Mouse (Mus musculus) MEL (cell line): ENCODE results near the gene Ccdc146. TPM values are rescaled to one million over a fixed set of nuclear protein-coding genes. Genes with fewer than 3 reads are reported as not detected.
A peak's percentile ranks its signal among the peaks of the same experiment; 100 is the strongest.
"Not testable (repeated sequence)": the region's sequence is repeated elsewhere in the genome, so short reads cannot be mapped to it uniquely, and the experiment has no call there.

ENCODE experiments used
- DNase-seq: peaks from one replicate; pipeline ENCODE4 v3.0.0; 2011; ENCODE audit warnings: low read depth, low spot score
- H3K27ac ChIP-seq: 2 replicates; pipeline ENCODE4 v1.5.1; 2012; ENCODE audit warnings: low read depth, mild to moderate bottlenecking, control low read depth, low read length, moderate library complexity; ENCODE audit not compliant: control insufficient read depth
- H3K27me3 ChIP-seq, 2 experiments: fragments of 150-350 bp in 1 of 2; sonication (generic) in 1 of 2; 2 replicates each; pipeline ENCODE4 v1.6.1; 2012; ENCODE audit warnings: low read length in 2 of 2, mild to moderate bottlenecking in 2 of 2, improper control_type of control experiment in 1 of 2, moderate library complexity in 1 of 2; ENCODE audit not compliant: insufficient read depth in 2 of 2, control insufficient read depth in 1 of 2
- H3K36me3 ChIP-seq, 2 experiments: 2 replicates each; pipeline ENCODE4 v1.6.1; 2012 to 2014; ENCODE audit warnings: low read length in 2 of 2, improper control_type of control experiment in 1 of 2, inconsistent platforms in 1 of 2, mild to moderate bottlenecking in 1 of 2; ENCODE audit not compliant: insufficient read depth in 2 of 2, control insufficient read depth in 1 of 2
- H3K4me1 ChIP-seq, 2 experiments: fragments of 150-350 bp in 1 of 2; sonication (generic) in 1 of 2; 2 replicates each; pipeline ENCODE4 v1.6.1; 2012; ENCODE audit warnings: low read length in 2 of 2, improper control_type of control experiment in 1 of 2, mild to moderate bottlenecking in 1 of 2; ENCODE audit not compliant: insufficient read depth in 2 of 2, control insufficient read depth in 1 of 2
- H3K4me3 ChIP-seq, 2 experiments: fragments of 150-350 bp in 1 of 2; sonication (generic) in 1 of 2; 2 replicates each; pipeline ENCODE4 v1.5.1; 2012; ENCODE audit warnings: low read depth in 2 of 2, low read length in 2 of 2, mild to moderate bottlenecking in 2 of 2, moderate library complexity in 2 of 2, control low read depth in 1 of 2, improper control_type of control experiment in 1 of 2; ENCODE audit not compliant: control insufficient read depth in 1 of 2, insufficient read depth in 1 of 2
- H3K79me2 ChIP-seq: 2 replicates; pipeline ENCODE4 v1.6.1; 2012; ENCODE audit warnings: mild to moderate bottlenecking, low read length, moderate library complexity; ENCODE audit not compliant: control insufficient read depth, poor library complexity, insufficient read depth
- H3K9ac ChIP-seq: 2 replicates; pipeline ENCODE4 v1.6.1; 2012; ENCODE audit warnings: low read depth, mild to moderate bottlenecking, control low read depth, low read length, moderate library complexity; ENCODE audit not compliant: control insufficient read depth, poor library complexity, severe bottlenecking
- H3K9me3 ChIP-seq: fragments of 150-350 bp; sonication (generic); replicated peaks from 2 replicates; pipeline ENCODE4 v1.6.1; 2012; ENCODE audit warnings: mild to moderate bottlenecking, low read length, improper control_type of control experiment, moderate library complexity; ENCODE audit not compliant: insufficient read depth
- BHLHE40 ChIP-seq: IDR thresholded peaks from 2 replicates; pipeline ENCODE4 v1.6.1; 2012; ENCODE audit warnings: low read depth, mild to moderate bottlenecking, inconsistent platforms, low read length, improper control_type of control experiment, borderline replicate concordance
- CHD1 ChIP-seq: IDR thresholded peaks from 2 replicates; pipeline ENCODE4 v1.6.1; 2012; ENCODE audit warnings: low read depth, mild to moderate bottlenecking, inconsistent platforms, low read length, improper control_type of control experiment
- CTCF ChIP-seq, 3 experiments: IDR thresholded peaks in 2 of 3; conservative IDR thresholded peaks in 1 of 3; 2 replicates each; pipeline ENCODE4 v1.5.1; 2011 to 2012; ENCODE audit warnings: low read length in 3 of 3, low read depth in 2 of 3, mild to moderate bottlenecking in 2 of 3, improper control_type of control experiment in 1 of 3, inconsistent platforms in 1 of 3, mixed read lengths in 1 of 3, moderate library complexity in 1 of 3; ENCODE audit not compliant: control insufficient read depth in 1 of 3, insufficient read depth in 1 of 3, poor library complexity in 1 of 3, severe bottlenecking in 1 of 3
- ELF1 ChIP-seq: IDR thresholded peaks from 2 replicates; pipeline ENCODE4 v1.6.1; 2014; ENCODE audit warnings: low read depth, mild to moderate bottlenecking, inconsistent platforms, low read length, improper control_type of control experiment, moderate library complexity
- EP300 ChIP-seq, 2 experiments: IDR thresholded peaks; 2 replicates each; pipeline ENCODE4 v1.6.1; 2011; ENCODE audit warnings: improper control_type of control experiment in 2 of 2, low read length in 2 of 2, low read depth in 1 of 2, mild to moderate bottlenecking in 1 of 2
- ETS1 ChIP-seq: IDR thresholded peaks from 2 replicates; pipeline ENCODE4 v1.6.1; 2012; ENCODE audit warnings: low read depth, mild to moderate bottlenecking, inconsistent platforms, low read length, improper control_type of control experiment, moderate library complexity
- GATA1 ChIP-seq: IDR thresholded peaks from 2 replicates; pipeline ENCODE4 v1.6.1; 2011; ENCODE audit warnings: low read depth, low read length, improper control_type of control experiment
- JUND ChIP-seq: IDR thresholded peaks from 2 replicates; pipeline ENCODE4 v1.6.1; 2011; ENCODE audit warnings: low read depth, mild to moderate bottlenecking, improper control_type of control experiment, low read length
- KAT2A ChIP-seq: conservative IDR thresholded peaks from 2 replicates; pipeline ENCODE4 v1.6.1; 2012; ENCODE audit warnings: low read depth, low read length, improper control_type of control experiment, inconsistent platforms
- MAZ ChIP-seq: IDR thresholded peaks from 2 replicates; pipeline ENCODE4 v1.6.1; 2012; ENCODE audit warnings: low read depth, mild to moderate bottlenecking, inconsistent platforms, low read length, improper control_type of control experiment
- MXI1 ChIP-seq: IDR thresholded peaks from 2 replicates; pipeline ENCODE4 v1.6.1; 2011; ENCODE audit warnings: mild to moderate bottlenecking, low read depth, low read length, improper control_type of control experiment
- MYC ChIP-seq: IDR thresholded peaks from 2 replicates; pipeline ENCODE4 v1.6.1; 2011; ENCODE audit warnings: low read depth, mild to moderate bottlenecking, low read length, improper control_type of control experiment, moderate library complexity
- NELFE ChIP-seq: IDR thresholded peaks from 2 replicates; pipeline ENCODE4 v1.6.1; 2011; ENCODE audit warnings: low read depth, low read length, improper control_type of control experiment
- POLR2A ChIP-seq, 2 experiments: IDR thresholded peaks; 2 replicates each; pipeline ENCODE4 v1.6.1; 2011 to 2012; ENCODE audit warnings: low read length in 2 of 2, mild to moderate bottlenecking in 2 of 2, control low read depth in 1 of 2, improper control_type of control experiment in 1 of 2, low read depth in 1 of 2, moderate library complexity in 1 of 2; ENCODE audit not compliant: control insufficient read depth in 1 of 2, insufficient read depth in 1 of 2, poor library complexity in 1 of 2
- POLR2AphosphoS5 ChIP-seq: IDR thresholded peaks from 2 replicates; pipeline ENCODE4 v1.6.1; 2012; ENCODE audit warnings: low read depth, borderline replicate concordance, mild to moderate bottlenecking, inconsistent platforms, low read length, moderate library complexity, mixed read lengths
- RCOR1 ChIP-seq: IDR thresholded peaks from 2 replicates; pipeline ENCODE4 v1.6.1; 2012; ENCODE audit warnings: low read depth, mild to moderate bottlenecking, inconsistent platforms, low read length, improper control_type of control experiment
- SMC3 ChIP-seq: IDR thresholded peaks from 2 replicates; pipeline ENCODE4 v1.6.1; 2011; ENCODE audit warnings: low read depth, low read length, improper control_type of control experiment
- TBP ChIP-seq: IDR thresholded peaks from 2 replicates; pipeline ENCODE4 v1.8.0; 2011; ENCODE audit warnings: low read depth, low read length, improper control_type of control experiment
- TCF12 ChIP-seq: IDR thresholded peaks from 2 replicates; pipeline ENCODE4 v1.6.1; 2014; ENCODE audit warnings: low read depth, mild to moderate bottlenecking, inconsistent platforms, low read length, improper control_type of control experiment, moderate library complexity
- UBTF ChIP-seq: IDR thresholded peaks from 2 replicates; pipeline ENCODE4 v1.6.1; 2012; ENCODE audit warnings: low read depth, mild to moderate bottlenecking, inconsistent platforms, low read length, improper control_type of control experiment, moderate library complexity, borderline replicate concordance; ENCODE audit not compliant: insufficient read depth
- USF1 ChIP-seq: IDR thresholded peaks from 2 replicates; pipeline ENCODE4 v1.6.1; 2014; ENCODE audit warnings: low read depth, mild to moderate bottlenecking, inconsistent platforms, low read length, improper control_type of control experiment, moderate library complexity
- USF2 ChIP-seq, 2 experiments: IDR thresholded peaks; 2 replicates each; pipeline ENCODE4 v1.6.1; 2011 to 2012; ENCODE audit warnings: improper control_type of control experiment in 2 of 2, low read length in 2 of 2, borderline replicate concordance in 1 of 2, inconsistent platforms in 1 of 2, low read depth in 1 of 2, mild to moderate bottlenecking in 1 of 2; ENCODE audit not compliant: insufficient read depth in 1 of 2
- ZC3H11A ChIP-seq: IDR thresholded peaks from 2 replicates; pipeline ENCODE4 v1.6.1; 2012; ENCODE audit warnings: low read depth, mild to moderate bottlenecking, inconsistent platforms, low read length, improper control_type of control experiment
- ZKSCAN1 ChIP-seq: IDR thresholded peaks from 2 replicates; pipeline ENCODE4 v1.6.1; 2012; ENCODE audit warnings: low read depth, mild to moderate bottlenecking, inconsistent platforms, low read length, improper control_type of control experiment, moderate library complexity
- ZMIZ1 ChIP-seq: IDR thresholded peaks from 2 replicates; pipeline ENCODE4 v1.6.1; 2012; ENCODE audit warnings: low read depth, mild to moderate bottlenecking, inconsistent platforms, low read length, improper control_type of control experiment, moderate library complexity
- polyA plus RNA-seq, 2 experiments: library from polyadenylated mRNA; stranded (reverse) in 1 of 2; unstranded in 1 of 2; fragments of >175 nt in 1 of 2; fragments of >200 nt in 1 of 2; gene quantifications; 2 replicates each; pipeline versions ENCODE4 v1.2.1 to v1.2.4; 2012; ENCODE audit warnings: low replicate concordance in 2 of 2, low read depth in 1 of 2; ENCODE audit not compliant: insufficient read length in 2 of 2, insufficient read depth in 1 of 2, missing spikeins in 1 of 2
- total RNA-seq: library from RNA; depleted of rRNA; stranded (reverse); fragments of 300-350 nt; gene quantifications from 2 replicates; pipeline ENCODE4 v1.2.3, GENCODE M21; 2012

The Ccdc146 gene
- total and polyA plus RNA-seq, 3 experiments = 0.35 to 0.45 TPM; not detected in 1

GRCm38 (mm10) chr5:21348366-21348765, 76.1 kb downstream of the Ccdc146 start:
- no peaks in the 10 kb centered on the region for H3K9me3 ChIP-seq
- no peaks in the 10 kb centered on the region for H3K79me2 ChIP-seq
- no peaks in the 10 kb centered on the region for H3K4me1 ChIP-seq
- no peaks in the 10 kb centered on the region for H3K36me3 ChIP-seq
- H3K27me3 ChIP-seq = no peaks in the 10 kb centered on the region
- no peak overlapping the region for H3K4me3 ChIP-seq
- no peak for DNase-seq
- TF ChIP-seq POLR2A (IDR thresholded peaks at IDR 0.05; ENCODE audit: control insufficient read depth in 1 of 2, insufficient read depth in 1 of 2, low read depth in 1 of 2, low read length in 2 of 2, poor library complexity in 1 of 2) = no peak
- no peak for TF ChIP-seq TCF12
- no peak for TF ChIP-seq MAZ
- no peak for TF ChIP-seq ZC3H11A
- no peak for TF ChIP-seq JUND
- no peak for TF ChIP-seq MXI1
- TF ChIP-seq, all 39 proteins: peak for 0
- Histone ChIP-seq H3K27ac (no peak overlapping the region), H3K9ac (no peak overlapping the region)

GRCm38 (mm10) chr5:21342265-21342664, 82.2 kb downstream of the Ccdc146 start:
- not testable (repeated sequence) for H3K27me3 ChIP-seq, H3K79me2 ChIP-seq, DNase-seq, H3K36me3 ChIP-seq, H3K27ac ChIP-seq, H3K4me1 ChIP-seq, H3K9me3 ChIP-seq, H3K4me3 ChIP-seq, H3K9ac ChIP-seq

- no peaks in the 10 kb centered on the region for H3K79me2 ChIP-seq
- H3K36me3 ChIP-seq = peaks cover 0 to 7% of the 10 kb centered on the region in 2 experiments; a peak in 2 of 4 replicates
- H3K27ac ChIP-seq = peak overlapping the region; percentile 8; the same call in 1 of the 2 replicates
- H3K9ac ChIP-seq = no peak overlapping the region
- H3K4me3 ChIP-seq = no peak overlapping the region
- H3K9me3 ChIP-seq = no peaks in the 10 kb centered on the region
- H3K27me3 ChIP-seq = no peaks in the 10 kb centered on the region
- peak; percentile 73 for DNase-seq
- H3K4me1 ChIP-seq = peaks cover 11 to 18% of the 10 kb centered on the region in 2 experiments
- peak; percentile 66 to 75; a peak in 3 of 4 replicates for TF ChIP-seq EP300 (IDR thresholded peaks at IDR 0.05; ENCODE audit: low read depth in 1 of 2, low read length in 2 of 2)
- TF ChIP-seq MXI1 = no peak
- no peak for TF ChIP-seq CTCF (IDR thresholded peaks at IDR 0.05 in 2 of 3, conservative IDR thresholded peaks at IDR 0.05 in 1 of 3; ENCODE audit: control insufficient read depth in 1 of 3, insufficient read depth in 1 of 3, low read depth in 2 of 3, low read length in 3 of 3, poor library complexity in 1 of 3, severe bottlenecking in 1 of 3)
- TF ChIP-seq MAZ = no peak
- no peak for TF ChIP-seq CHD1
- TF ChIP-seq SMC3 = 0 out of 2 replicates have a peak, but pooled peaks have one; percentile 13
- no peak for TF ChIP-seq ZMIZ1
- TF ChIP-seq GATA1 = peak; percentile 59
- no peak for TF ChIP-seq ZC3H11A
- no peak for TF ChIP-seq TBP
- no peak for TF ChIP-seq POLR2A (IDR thresholded peaks at IDR 0.05; ENCODE audit: control insufficient read depth in 1 of 2, insufficient read depth in 1 of 2, low read depth in 1 of 2, low read length in 2 of 2, poor library complexity in 1 of 2)
- TF ChIP-seq USF1 = no peak
- TF ChIP-seq KAT2A = no peak
- TF ChIP-seq POLR2AphosphoS5 = no peak
- no peak for TF ChIP-seq NELFE
- no peak for TF ChIP-seq BHLHE40
- TF ChIP-seq RCOR1 = peak; percentile 21; the same call in 1 of the 2 replicates
- TF ChIP-seq UBTF = no peak
- no peak for TF ChIP-seq USF2 (IDR thresholded peaks at IDR 0.05; ENCODE audit: borderline replicate concordance in 1 of 2, insufficient read depth in 1 of 2, low read depth in 1 of 2, low read length in 2 of 2)
- TF ChIP-seq ETS1 = 0 out of 2 replicates have a peak, but pooled peaks have one; percentile 13
- TF ChIP-seq TCF12 = peak; percentile 25; the same call in 1 of the 2 replicates
- no peak for TF ChIP-seq MYC
- no peak for TF ChIP-seq ELF1
- no peak for TF ChIP-seq ZKSCAN1
These were observed 92.4 kb downstream of the Ccdc146 start for GRCm38 (mm10) chr5:21332119-21332518.
